Mouse (Mus musculus) 3134 (cell line): ENCODE data around the gene Dusp27.
"Not testable (repeated sequence)": the region's sequence is repeated elsewhere in the genome, so short reads cannot be mapped to it uniquely, and the experiment has no call there.

Source experiments
- DNase-seq: peaks from one replicate; pipeline ENCODE4 v3.0.0-alpha.2; 2011; ENCODE audit warnings: low spot score; ENCODE audit not compliant: insufficient read length; ENCODE audit errors: extremely low read depth

Dusp27 gene

GRCm38 (mm10) chr1:166146626-166147025 is 18.9 kb upstream of the Dusp27 start:
- DNase-seq: no peak

GRCm38 (mm10) chr1:166142369-166142768 is 14.6 kb upstream of the Dusp27 start:
- DNase-seq: no peak

GRCm38 (mm10) chr1:166141868-166142267 is 14.1 kb upstream of the Dusp27 start:
- DNase-seq: not testable (repeated sequence)

DNA sequence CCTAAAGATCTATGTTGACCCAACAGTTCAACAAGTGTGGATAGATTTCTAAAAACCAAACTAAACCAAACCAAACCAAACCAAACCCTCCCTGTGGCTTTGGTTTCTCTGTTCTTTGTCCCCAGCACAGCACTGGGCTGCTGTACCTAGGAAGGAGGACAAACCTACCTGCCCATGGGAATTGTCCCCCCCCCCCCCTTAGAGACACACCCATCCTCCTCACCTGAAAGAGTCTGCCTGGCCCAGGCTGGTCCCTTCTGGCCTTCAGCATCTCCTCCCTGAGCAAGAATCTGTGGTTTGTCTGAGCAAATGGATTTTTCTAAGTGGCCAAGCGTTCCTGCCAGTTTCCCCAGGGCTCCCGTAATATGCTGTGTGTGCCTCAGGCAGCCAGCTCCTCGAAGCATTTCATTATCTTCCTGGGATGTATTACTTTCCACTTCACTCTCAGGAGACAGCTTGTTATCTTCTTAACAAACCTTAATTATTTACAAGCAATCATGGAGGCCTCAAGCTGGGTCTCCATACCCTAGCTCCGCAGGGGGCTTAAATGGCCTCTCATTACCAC is 12.0 kb upstream of the Dusp27 start:
- DNase-seq: no peak

GRCm38 (mm10) chr1:166139113-166139512 is 11.4 kb upstream of the Dusp27 start:
- no peak for DNase-seq

GRCm38 (mm10) chr1:166138136-166138535 is 10.4 kb upstream of the Dusp27 start:
- DNase-seq: peak; percentile 73

DNA sequence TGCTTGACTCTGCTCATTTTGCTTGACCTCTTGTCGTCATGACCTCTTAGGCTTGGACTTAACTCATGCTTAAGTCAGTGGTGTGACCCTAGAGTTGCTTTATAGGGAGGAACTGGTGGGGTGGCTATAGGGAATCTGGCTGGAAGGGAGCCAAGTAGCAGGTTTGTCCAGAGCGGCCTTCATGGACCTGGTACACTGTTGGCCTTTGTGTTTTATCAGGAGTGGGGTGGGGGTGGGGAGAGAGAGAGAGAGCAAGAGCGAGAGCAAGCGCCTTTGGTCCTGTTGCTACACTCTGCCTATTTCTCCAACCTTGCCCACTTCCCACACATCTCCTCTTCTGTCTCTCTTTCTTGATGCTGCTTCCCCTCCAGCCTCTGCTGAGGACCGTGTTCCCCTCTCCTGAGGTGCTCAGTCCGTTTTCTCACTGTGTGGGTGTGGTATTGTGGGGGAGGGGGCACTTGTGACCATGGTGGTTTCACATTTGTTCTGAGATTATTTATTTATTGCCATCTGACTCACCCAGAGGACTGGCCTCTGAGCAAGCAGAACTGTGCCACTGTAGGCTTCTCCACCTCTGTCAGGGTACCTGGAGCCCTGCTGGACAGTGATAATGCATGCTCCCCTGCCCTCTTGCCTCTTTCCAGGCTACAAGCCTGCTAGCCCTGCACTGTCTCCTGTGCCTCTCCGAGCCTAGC is 9.7 kb upstream of the Dusp27 start:
- DNase-seq: peak; percentile 63

GRCm38 (mm10) chr1:166135091-166135740 is 7.5 kb upstream of the Dusp27 start:
- no peak for DNase-seq

- DNase-seq: peak; percentile 70
Observed at GRCm38 (mm10) chr1:166132367-166132766, 4.6 kb upstream of the Dusp27 start.

DNA sequence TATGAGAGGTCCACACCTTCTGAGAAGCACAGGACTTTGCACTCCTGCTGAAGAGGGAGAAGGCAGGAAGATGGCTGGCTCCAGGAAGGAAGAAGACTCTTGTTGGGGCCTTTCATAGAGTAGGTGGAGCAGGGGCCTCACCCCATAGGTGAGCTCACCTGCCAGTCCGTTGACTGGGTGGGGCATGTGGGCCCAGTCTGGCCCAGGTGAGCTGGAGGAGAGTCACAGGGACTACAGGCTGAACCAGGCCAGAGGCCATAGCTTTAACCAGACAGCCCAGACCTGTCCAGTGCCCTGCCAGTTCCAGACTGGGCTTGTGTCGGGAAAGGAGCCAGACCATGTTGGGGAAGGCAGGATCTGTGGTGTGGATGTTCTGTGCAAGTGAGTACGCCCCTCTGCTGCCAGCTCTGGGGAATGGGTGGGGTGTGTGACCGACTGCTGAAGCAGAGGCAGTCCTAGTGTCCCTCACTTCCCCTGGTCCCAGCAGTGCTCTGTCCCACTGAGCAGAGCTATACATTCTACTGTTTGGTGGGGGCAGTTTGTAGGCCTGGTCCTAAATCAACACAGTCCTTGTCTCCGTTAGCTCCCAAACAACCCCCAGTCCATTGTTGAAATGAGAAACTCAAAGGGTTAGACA is 2.6 kb upstream of the Dusp27 start, which contains the start of gene Gpa33:
TSS of gene Gpa33 (plus strand) at position 15 of the 637 bp plus-strand sequence.
- peak; percentile 56 for DNase-seq

DNA sequence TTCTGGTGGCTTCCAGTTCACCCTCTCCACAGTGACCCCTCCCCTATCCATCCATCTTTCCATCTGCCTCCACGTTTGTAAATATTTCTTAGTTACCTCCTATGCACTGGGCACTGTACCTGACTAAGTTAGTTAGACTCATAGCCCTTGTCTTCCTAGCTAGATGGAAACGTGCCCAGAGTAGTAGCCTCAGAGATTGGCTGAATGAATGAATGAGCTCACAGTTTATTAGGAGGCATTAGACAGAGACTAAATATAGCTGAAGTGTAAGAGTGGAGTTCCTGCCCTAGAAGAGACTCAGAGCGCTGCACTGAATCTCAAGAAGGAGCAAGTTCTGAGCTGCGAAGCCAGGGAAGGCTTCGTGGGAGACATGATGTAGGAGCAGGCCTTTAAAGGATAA is 829 bp upstream of the Dusp27 start:
- no peak for DNase-seq

DNA sequence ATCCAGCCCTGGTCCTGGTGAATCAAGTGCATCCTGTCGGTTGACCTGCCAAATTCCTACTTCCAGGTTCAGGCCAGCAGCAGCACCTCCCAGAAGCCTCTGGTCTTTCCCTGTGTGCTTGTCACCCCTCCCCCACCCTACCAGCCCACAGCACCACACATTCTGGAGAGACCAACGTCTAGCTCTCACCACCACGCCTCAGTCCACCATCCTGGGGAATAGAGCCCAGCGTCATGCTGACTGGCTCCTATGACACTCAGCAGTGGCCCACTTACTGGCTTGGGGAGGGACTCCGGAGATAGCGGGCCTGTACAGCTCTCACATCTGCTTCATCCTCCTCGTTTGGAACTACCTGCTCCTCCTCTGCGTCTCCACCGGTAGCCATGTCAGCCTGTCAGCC is 927 bp downstream of the Dusp27 start:
- no peak for DNase-seq

- no peak for DNase-seq
Observed at GRCm38 (mm10) chr1:166126290-166126689, 1.4 kb downstream of the Dusp27 start.

DNA sequence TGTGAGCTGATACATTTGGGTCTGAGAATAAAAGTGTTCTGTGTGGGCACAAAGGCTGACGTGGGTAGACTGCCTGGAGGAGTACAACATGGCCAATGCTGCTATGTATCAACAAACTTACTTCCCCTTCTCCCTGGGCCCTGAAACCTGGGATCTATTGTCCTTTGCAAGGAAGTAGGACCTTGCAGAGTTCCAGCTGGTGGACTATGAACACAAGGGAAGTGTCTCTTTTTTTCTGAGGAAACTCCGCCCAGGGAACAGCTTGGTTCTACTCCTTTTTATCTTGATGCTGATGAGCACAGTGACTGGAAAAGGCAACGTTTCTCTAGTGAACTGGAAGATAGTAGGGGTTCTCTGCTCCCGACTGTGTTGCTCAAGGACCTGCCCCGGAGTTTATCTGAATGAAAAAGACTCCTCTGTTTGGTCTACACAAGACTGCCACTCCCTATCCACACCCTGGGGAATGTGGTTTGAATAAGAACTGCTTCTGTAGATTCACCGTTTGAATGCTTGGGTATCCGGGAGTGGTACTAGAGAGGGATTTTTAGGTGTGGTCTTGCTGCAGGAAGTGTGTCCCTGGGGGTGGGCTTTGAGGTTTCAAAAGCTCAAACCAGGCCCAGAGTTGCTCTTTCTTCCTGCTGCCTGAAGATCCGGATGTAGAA is 2.7 kb downstream of the Dusp27 start:
- DNase-seq: no peak

DNA sequence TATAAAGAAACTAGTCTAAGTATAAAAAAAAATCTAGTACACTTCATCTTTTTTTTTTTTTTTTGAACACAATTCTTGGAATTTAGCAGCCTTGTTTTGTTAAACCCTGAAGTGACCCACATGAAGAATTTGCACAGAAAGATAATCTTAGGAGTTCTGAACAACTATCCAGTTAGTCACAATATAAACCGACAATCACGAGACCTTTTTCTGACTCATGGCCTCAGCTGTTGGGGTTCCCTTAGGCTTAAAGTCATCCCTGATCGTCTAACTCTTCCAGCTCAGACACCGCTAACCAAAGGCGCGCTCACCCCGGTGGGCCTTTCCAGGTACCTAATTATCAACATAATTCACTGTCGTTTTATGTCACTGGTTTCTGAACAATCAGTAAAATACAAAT is 4.0 kb downstream of the Dusp27 start:
- no peak for DNase-seq

DNA sequence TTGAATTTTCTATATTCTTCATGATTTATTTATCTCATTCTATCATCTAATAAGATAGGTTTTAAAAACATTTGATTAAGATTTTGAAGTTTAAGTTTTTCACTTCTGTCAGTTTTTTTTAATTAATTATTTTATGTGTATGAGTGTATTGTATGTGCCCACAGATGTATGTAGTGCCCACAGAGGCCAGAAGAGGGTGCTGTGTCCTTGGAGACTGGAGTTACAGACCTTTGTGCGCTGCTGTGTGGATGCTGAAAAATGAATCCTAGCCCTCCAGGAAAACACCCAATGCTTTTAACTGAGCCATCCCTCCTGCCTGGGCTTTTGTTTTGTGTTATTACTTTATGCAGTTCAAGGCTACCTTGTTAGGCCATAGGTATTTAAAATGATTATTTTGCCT is 4.7 kb downstream of the Dusp27 start:
- DNase-seq: no peak

DNA sequence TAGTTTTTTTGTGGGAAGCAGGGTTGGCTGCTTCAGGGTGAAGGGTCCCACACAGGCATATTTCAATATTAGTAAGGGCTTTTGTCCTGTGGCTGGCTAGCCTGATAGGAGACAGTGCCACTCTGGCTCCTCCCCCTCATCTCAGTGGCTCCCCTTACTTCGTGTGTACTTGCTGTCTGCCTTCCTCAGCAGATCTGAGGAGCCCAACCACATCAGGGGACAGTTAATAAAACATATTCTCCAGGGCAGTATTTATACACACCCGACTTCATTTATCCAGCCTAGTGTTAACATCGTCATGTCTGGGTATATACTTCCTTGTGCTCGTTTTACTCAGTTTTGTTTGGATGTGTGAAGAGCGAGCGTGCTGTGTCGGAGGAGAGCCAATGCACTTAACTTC is 5.6 kb downstream of the Dusp27 start:
- DNase-seq: no peak

DNA sequence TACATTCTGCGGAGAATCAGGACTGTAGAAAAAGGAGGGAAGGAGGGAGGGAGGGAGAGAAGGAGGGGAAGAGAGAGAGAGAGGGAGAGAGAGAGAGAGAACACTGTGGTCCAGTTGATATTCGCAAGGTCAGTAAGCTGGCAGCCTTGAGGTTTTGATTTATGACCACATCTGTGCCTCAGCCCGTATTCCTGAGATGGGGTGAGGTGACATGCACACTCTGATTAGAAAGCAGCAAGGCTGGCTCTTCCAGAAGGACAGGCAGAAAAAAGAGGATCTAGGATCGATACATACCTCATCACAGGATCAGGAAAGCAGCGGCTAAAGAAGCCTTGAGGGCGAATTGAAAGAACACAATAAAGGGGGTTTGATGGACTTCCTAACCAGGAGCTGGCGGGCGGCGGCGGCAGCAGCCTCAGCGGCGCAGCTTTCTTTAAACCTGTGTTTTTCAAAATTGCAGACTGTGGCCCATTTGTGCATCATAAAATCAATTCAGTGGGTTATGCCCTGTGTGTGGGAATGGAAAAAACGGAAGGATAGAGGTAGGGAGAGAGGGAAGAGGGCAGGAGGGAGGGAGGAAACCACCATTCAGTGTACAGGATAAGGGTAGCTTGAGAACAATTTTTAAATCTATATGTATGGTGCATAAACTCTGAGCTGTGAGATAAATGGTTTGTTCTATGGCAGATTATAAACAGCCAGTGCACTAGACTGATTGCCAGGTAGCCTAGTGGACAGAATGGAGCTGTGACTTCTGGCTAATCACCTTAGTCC is 9.7 kb downstream of the Dusp27 start:
- DNase-seq: no peak

DNA sequence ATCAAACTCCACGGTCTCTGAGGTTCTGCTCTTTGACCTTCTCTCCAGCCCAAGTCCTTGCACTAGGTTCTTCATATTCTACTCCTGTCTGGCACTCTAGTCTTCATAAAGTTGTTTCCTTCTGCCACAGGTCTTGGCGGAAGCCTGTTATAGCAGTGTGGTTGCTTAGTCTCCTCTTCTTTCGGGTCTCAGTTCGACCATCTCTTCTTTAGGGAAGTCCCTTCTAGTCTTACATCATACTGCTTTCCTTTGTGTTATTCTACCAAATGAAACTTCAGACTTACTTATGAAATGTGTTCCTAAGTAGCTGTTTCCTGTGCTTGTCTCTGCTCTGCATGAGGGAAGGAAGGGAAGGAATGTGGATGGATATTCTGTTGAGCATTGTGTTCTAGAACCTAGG is 12.0 kb downstream of the Dusp27 start:
- no peak for DNase-seq

DNA sequence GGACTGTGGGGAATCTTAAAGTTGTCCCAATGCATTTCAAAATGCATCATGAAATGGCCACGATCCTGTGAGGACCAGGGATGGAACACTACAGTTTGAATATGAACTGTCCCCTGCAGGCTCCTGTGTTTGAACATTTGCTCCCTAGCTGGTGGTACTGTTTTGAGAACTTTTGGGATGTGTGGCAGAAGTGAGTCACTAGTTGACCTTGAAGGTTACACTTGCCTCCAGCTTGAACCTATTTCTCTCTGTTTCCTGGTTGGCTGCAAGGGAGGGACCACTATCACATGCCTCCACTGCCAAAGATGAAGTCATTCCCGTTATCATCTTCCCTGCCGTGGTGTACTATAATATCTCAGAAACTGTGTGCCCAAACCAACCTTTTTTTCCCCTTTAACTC is 12.7 kb downstream of the Dusp27 start:
- no peak for DNase-seq
